Mouse (Mus musculus) forebrain, embryonic 16.5 days (tissue): Measurements from ENCODE around the gene Anxa11. TPM values are rescaled to one million over a fixed set of nuclear protein-coding genes. Genes with fewer than 3 reads are reported as not detected.
"Not testable (repeated sequence)": the region's sequence is repeated elsewhere in the genome, so short reads cannot be mapped to it uniquely, and the experiment has no call there.

Source experiments
- ATAC-seq: fragments of 200-750 bp; cut with Nextera tagmentation; 2 replicates; pipeline ENCODE4 v1.8.0; 2017; ENCODE audit warnings: mild to moderate bottlenecking, moderate library complexity
- H3K27ac ChIP-seq: fragments of 300-500 bp; sonication (generic); 2 replicates; pipeline ENCODE4 v1.5.1; 2014; ENCODE audit warnings: low read length, control low read depth
- H3K27me3 ChIP-seq: fragments of 300-500 bp; sonication (generic); replicated peaks from 2 replicates; pipeline ENCODE4 v1.6.1; 2014; ENCODE audit warnings: low read length; ENCODE audit not compliant: control insufficient read depth, insufficient read depth
- H3K36me3 ChIP-seq: fragments of 300-500 bp; sonication (generic); 2 replicates; pipeline ENCODE4 v1.6.1; 2014; ENCODE audit not compliant: control insufficient read depth, insufficient read depth
- H3K4me1 ChIP-seq: fragments of 300-500 bp; sonication (generic); replicated peaks from 2 replicates; pipeline ENCODE4 v1.6.1; 2014; ENCODE audit warnings: low read length; ENCODE audit not compliant: control insufficient read depth, insufficient read depth
- H3K4me2 ChIP-seq: fragments of 300-500 bp; sonication (generic); 2 replicates; pipeline ENCODE4 v1.6.1; 2014; ENCODE audit warnings: mild to moderate bottlenecking, low read length, control low read depth
- H3K4me3 ChIP-seq: fragments of 300-500 bp; sonication (generic); replicated peaks from 2 replicates; pipeline ENCODE4 v1.5.1; 2014; ENCODE audit warnings: mild to moderate bottlenecking, low read length, control low read depth
- H3K9ac ChIP-seq: fragments of 300-500 bp; sonication (generic); replicated peaks from 2 replicates; pipeline ENCODE4 v1.6.1; 2014; ENCODE audit warnings: low read depth, low read length, control low read depth
- H3K9me3 ChIP-seq: fragments of 300-500 bp; sonication (generic); 2 replicates; pipeline ENCODE4 v1.6.1; 2016; ENCODE audit warnings: low read length; ENCODE audit not compliant: control insufficient read depth
- WGBS: fragments of 180-500 bp; shearing (Covaris S2); extraction: QIAGEN DNeasy Blood & Tissue Kit; methylation state at CpG from one replicate; pipeline ENCODE4 v1.1.7; 2014; 5-methylcytosine and 5-hydroxymethylcytosine counted together
- polyA plus RNA-seq: library from polyadenylated mRNA; unstranded; fragments of >200 nt; fragmentation: Nextera tagmentation; extraction: Ambion mirVana; gene quantifications from 2 replicates; pipeline ENCODE4 v1.2.1, GENCODE M21; 2015

Gene Anxa11
- polyA plus RNA-seq, 1 experiment from 2014 or later: 2.0 TPM

DNA sequence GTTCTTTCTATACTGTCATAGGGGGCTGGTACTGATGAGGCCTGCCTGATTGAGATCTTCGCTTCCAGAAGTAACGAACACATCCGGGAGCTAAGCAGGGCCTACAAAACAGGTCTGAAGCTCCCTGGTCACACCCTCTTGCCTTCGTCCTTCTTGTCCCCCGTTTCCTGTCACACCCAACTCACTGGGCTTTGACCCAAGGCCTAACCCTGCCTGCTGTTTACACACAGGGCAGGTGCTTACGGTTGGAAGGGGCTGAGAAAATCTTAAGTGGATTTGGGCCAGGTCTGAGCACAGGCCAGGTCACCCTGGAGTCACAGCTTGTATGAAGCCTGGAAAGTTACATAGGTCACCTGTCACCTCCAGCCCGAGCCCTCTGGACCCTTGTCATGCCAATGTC is 34.7 kb downstream of the Anxa11 start:
- H3K4me3 ChIP-seq, H3K36me3 ChIP-seq, H3K4me1 ChIP-seq, H3K9me3 ChIP-seq, H3K9ac ChIP-seq, ATAC-seq, H3K27me3 ChIP-seq, H3K4me2 ChIP-seq, H3K27ac ChIP-seq: not testable (repeated sequence)
- no CpG with 5 or more reads among the region's 7 CpGs for WGBS

DNA sequence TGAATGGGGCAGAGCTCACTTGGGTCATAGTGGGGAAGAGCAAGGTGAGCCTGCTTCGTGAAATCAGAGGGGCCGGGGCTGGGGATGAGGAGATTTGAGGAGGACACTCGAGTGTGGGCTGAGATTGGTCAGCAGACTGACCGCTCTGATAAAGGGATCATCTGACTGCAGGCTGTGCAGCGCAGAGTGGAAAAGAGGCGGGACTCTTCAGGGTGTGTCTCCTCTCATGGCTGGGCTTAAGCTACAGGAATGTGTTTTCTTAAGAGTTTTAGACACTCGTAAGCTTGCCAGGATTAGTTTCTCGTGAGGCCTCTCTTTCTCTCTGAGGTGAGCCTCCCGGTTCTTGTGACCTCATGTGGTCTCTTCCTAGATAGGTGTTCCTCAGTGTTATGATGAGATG is 39.8 kb downstream of the Anxa11 start:
- not testable (repeated sequence) for H3K9ac ChIP-seq, H3K4me3 ChIP-seq, H3K36me3 ChIP-seq, H3K4me1 ChIP-seq, H3K9me3 ChIP-seq, H3K27me3 ChIP-seq, H3K4me2 ChIP-seq, ATAC-seq, H3K27ac ChIP-seq
- WGBS: no CpG with 5 or more reads among the region's 9 CpGs

DNA sequence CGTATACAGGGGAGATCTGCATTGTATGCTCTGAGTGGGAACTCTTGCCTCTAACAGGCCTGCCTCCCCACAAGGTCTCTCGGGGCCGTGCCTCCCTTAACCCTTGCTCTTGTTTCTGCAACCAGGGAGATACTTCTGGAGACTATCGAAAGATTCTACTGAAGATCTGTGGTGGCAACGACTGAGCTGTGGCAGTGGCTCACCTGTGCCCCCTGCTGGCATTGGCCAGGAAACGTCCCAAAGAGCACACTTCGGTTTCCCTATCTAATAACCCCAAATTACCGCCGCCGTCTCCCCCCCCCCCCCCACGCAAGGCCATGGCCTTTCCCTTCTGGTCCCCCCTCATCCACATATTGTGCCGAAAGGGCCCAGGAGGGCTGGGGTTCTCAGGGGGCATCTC is 43.9 kb downstream of the Anxa11 start:
- not testable (repeated sequence) for H3K4me2 ChIP-seq, H3K27ac ChIP-seq, ATAC-seq, H3K9me3 ChIP-seq, H3K4me1 ChIP-seq, H3K36me3 ChIP-seq, H3K27me3 ChIP-seq, H3K4me3 ChIP-seq, H3K9ac ChIP-seq
- no CpG with 5 or more reads among the region's 12 CpGs for WGBS

DNA sequence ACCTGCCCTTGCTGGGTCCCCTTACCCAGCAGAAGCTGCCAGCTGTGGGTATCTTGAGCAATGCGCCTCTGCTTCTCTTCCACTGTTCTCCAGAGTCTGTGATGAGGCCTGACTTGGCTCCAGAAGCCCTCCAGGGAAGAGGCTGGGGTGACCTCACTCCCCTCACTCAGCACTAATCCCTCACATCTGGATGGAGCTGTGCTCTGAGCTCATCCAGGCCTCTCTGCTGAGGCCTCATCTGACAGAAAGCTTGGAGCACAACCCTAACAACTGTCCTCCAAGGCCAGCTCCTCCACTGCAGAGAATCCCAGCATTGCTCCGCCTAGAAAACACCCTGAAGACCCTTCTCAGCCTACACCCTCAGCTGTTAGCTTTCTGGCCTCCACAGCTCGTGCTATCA is 52.6 kb downstream of the Anxa11 start:
- H3K36me3 ChIP-seq, H3K4me1 ChIP-seq, H3K4me3 ChIP-seq, ATAC-seq, H3K9ac ChIP-seq, H3K27me3 ChIP-seq, H3K27ac ChIP-seq, H3K4me2 ChIP-seq, H3K9me3 ChIP-seq: not testable (repeated sequence)
- WGBS: no CpG with 5 or more reads among the region's 3 CpGs

DNA sequence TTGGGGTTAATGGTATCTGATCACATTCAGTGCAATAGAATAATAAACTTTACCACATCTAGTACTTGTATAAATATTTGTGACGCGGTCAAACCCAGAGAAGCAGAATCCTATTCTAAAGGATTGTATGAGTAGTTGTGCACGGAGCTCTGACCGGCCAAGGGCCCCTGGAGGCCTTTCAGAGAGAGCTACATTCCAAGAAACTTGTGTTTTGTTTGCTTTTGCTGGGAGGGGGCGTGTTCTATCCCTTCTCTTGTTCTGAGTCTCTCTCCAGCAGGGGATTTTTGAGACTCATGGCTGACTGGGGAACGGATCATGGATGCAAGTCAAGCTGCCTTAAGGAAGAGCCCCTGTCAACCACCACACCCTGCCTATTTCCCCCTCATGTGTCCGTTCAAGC is 53.7 kb downstream of the Anxa11 start:
- no CpG with 5 or more reads among the region's 7 CpGs for WGBS
- not testable (repeated sequence) for H3K9ac ChIP-seq, H3K4me3 ChIP-seq, H3K4me2 ChIP-seq, H3K9me3 ChIP-seq, H3K27ac ChIP-seq, H3K36me3 ChIP-seq, ATAC-seq, H3K27me3 ChIP-seq, H3K4me1 ChIP-seq

DNA sequence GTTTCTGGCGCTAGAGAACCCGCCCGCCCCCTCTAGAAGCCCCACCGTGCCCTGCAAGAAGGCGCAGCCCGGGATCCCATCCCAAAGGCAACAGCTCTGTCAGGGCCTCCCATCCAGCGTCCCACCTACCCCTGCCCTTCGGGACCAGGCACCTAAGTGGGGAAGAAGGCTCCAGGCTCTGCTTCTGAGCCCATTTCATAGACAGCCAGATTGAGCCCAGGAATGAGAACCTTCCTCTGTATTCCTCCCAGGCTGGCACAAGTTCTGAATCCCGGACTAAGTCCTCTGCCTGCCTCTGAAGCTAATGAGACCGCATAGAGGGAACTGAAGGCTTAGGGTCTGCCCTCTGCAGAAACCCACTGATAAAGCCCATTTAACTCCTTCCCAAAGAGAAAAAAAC is 61.0 kb downstream of the Anxa11 start, which contains the start of gene Plac9a:
Plac9a (minus strand) TSS at position 101 of the 400 bp plus-strand sequence.
- H3K4me2 ChIP-seq, H3K36me3 ChIP-seq, H3K4me1 ChIP-seq, H3K9ac ChIP-seq, H3K27me3 ChIP-seq, H3K4me3 ChIP-seq, H3K9me3 ChIP-seq, H3K27ac ChIP-seq, ATAC-seq: not testable (repeated sequence)
- WGBS: no CpG with 5 or more reads among the region's 10 CpGs

DNA sequence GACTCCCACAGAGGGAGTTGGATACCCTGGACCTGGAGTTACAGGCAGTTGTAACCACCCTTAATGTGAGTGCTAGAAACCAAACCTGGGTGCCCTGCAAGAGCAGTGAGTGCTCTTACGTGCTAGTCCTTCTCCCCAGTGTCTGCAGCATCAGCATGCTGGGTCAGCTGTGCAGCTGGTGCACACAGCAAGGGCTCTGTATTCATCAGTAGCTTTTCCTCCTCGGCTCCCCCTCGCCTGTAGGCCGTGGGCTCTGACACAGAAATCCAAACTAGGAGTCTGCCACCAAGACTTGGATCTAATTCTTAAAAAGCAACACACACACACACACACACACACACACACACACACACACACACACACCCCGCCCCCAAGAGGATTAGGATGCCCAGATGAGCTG is 63.3 kb downstream of the Anxa11 start:
- not testable (repeated sequence) for H3K4me2 ChIP-seq, H3K9me3 ChIP-seq, H3K36me3 ChIP-seq, H3K9ac ChIP-seq, H3K27ac ChIP-seq, ATAC-seq, H3K27me3 ChIP-seq, H3K4me1 ChIP-seq, H3K4me3 ChIP-seq
- no CpG with 5 or more reads among the region's 5 CpGs for WGBS

DNA sequence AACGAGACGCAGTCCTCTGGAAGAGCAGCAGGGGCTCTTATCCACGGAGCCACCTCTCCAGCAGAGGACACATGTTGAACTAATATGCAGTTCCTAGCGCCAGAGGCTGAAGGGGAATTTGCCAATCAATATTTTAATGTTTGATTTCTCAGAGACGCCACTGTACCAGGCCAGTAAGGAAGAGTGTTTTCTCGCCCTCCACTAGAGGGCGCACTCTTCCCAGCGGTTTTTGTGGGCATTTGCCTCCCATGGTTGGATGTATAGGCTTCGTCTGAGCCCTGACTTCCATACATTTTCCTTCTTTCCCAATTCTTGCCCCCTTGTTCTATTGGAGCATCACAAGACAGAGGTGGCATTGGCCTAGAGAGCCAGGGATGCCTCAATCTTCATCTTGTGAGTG is 65.3 kb downstream of the Anxa11 start:
- H3K4me1 ChIP-seq, H3K27ac ChIP-seq, H3K9me3 ChIP-seq, H3K4me2 ChIP-seq, H3K36me3 ChIP-seq, H3K9ac ChIP-seq, H3K27me3 ChIP-seq, H3K4me3 ChIP-seq, ATAC-seq: not testable (repeated sequence)
- no CpG with 5 or more reads among the region's 9 CpGs for WGBS

DNA sequence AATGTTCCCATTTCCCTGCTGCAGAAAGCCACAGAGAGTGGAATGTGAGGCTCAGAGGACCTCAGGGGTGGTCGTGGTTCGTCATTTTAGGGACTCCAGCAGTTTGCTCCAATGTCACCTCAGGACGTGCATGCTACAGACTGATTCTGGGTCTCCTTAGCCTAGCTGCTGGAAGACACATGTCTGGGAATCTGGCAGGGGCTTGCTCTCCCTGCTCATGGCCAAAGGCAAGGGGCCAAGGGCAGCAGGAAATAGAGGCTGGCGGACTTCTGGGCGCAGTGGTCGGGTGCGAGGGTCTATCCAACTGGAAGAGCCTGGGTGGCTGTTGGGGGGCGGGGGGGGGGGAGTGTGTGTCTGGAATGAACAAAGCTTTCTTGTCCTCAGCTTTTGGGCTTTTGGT is 67.0 kb downstream of the Anxa11 start:
- H3K4me2 ChIP-seq, ATAC-seq, H3K9ac ChIP-seq, H3K9me3 ChIP-seq, H3K36me3 ChIP-seq, H3K27me3 ChIP-seq, H3K27ac ChIP-seq, H3K4me1 ChIP-seq, H3K4me3 ChIP-seq: not testable (repeated sequence)
- WGBS: no CpG with 5 or more reads among the region's 8 CpGs

DNA sequence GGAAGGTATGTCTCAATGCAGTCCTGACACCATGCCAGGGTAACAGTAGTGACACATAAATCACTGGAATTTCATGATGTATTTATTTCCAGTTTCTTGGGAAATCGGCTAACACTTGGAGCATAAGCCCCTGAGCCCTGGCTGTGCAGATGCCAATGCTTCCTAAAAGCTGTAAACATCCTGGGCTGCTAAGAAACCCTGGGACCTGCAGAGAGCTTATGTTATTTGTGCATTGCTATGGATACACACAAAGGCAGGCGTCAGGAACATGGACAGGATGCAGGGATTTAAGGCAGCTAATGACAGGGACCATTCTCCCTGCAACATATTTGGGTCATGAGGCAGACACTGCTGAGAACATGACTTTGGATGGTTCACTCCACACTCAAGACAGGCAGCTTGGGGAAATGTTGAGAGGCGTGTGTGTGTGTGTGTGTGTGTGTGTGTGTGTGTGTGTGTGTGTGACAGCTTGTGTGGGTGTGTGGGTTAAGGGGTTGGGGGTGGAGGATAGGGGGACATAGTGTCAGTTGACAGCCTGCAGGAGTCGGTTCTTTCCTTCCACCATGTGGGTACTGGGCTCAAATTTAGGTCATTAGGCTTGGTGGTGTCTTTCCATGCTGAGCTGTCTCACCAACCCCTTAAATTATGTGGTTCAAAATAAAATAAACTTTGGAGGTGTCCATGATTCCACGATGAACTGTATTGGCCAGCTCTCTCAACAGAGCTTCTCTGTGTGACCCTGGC is 76.6 kb downstream of the Anxa11 start:
- H3K9ac ChIP-seq, H3K9me3 ChIP-seq, H3K4me2 ChIP-seq, H3K27ac ChIP-seq, H3K4me3 ChIP-seq, ATAC-seq, H3K27me3 ChIP-seq, H3K36me3 ChIP-seq, H3K4me1 ChIP-seq: not testable (repeated sequence)
- no CpG with 5 or more reads among the region's 5 CpGs for WGBS
